Mouse (Mus musculus): ENCODE measurements around the gene Fer. TPM values are rescaled to one million over a fixed set of nuclear protein-coding genes. Genes with fewer than 3 reads are reported as not detected.

Gene Fer
- total RNA-seq, 4 experiments from 2014 or later, result 17.1 to 21.6 (median 18.4) TPM

GRCm38 (mm10) chr17:64139231-64139915 is 276.5 kb downstream of the Fer start:
- no peak for DNase-seq (ENCODE audit: low spot score)

- DNase-seq (ENCODE audit: low spot score), result no peak
Measured at GRCm38 (mm10) chr17:64140063-64140850, 277.4 kb downstream of the Fer start.

- peak; percentile 19 for DNase-seq (ENCODE audit: low spot score)
Measured at GRCm38 (mm10) chr17:64141856-64142255, 279.0 kb downstream of the Fer start.

GRCm38 (mm10) chr17:64146409-64146808 is 283.5 kb downstream of the Fer start:
- no peak for DNase-seq (ENCODE audit: low spot score)

GRCm38 (mm10) chr17:64150717-64151116 is 287.9 kb downstream of the Fer start:
- no peak for DNase-seq (ENCODE audit: low spot score)

- no peak for DNase-seq (ENCODE audit: low spot score)
Measured at GRCm38 (mm10) chr17:64167731-64168130, 304.9 kb downstream of the Fer start.

GRCm38 (mm10) chr17:64170019-64170418 is 307.2 kb downstream of the Fer start:
- DNase-seq (ENCODE audit: low spot score), result no peak

GRCm38 (mm10) chr17:64172474-64172873 is 309.6 kb downstream of the Fer start:
- DNase-seq (ENCODE audit: low spot score), result no peak

- DNase-seq (ENCODE audit: low spot score), result no peak
Measured at GRCm38 (mm10) chr17:64180546-64180945, 317.7 kb downstream of the Fer start.

- no peak for DNase-seq (ENCODE audit: low spot score)
Measured at GRCm38 (mm10) chr17:64181291-64181690, 318.4 kb downstream of the Fer start.

- DNase-seq (ENCODE audit: low spot score), result no peak
Measured at GRCm38 (mm10) chr17:64182599-64182998, 319.7 kb downstream of the Fer start.

- DNase-seq (ENCODE audit: low spot score), result no peak
Measured at GRCm38 (mm10) chr17:64183196-64183595, 320.3 kb downstream of the Fer start.

Other genes starting within 250 kb of the Fer start
- gene A930002H24Rik, start 729 bp downstream of the Fer start, total RNA-seq (2022), result under 1 TPM in 1 of 4 experiments, not detected in 3; 0.81 TPM